Mouse (Mus musculus): Measurements from ENCODE around the gene Nup188.

- TF ChIP-seq CTCF (IDR thresholded peaks at IDR 0.05; ENCODE audit: control insufficient read depth, insufficient read depth, insufficient replicate concordance, low read depth, low read length) (no peak), POLR2A (IDR thresholded peaks at IDR 0.05; ENCODE audit: control insufficient read depth, low read depth, low read length) (no peak)
These were observed 49.6 kb upstream of the Nup188 start for GRCm38 (mm10) chr2:30236426-30237198.

Measured in testis, adult 2 months (tissue).